Mouse (Mus musculus) 3T3-L1 (cell line): ENCODE data around the gene Dapk3.
"Not testable (repeated sequence)": the region's sequence is repeated elsewhere in the genome, so short reads cannot be mapped to it uniquely, and the experiment has no call there.

Source experiments
- DNase-seq: peaks from one replicate; pipeline ENCODE4 v3.0.0-alpha.2; 2015; ENCODE audit warnings: low read depth, low spot score

The Dapk3 gene

GRCm38 (mm10) chr10:81145778-81146177, 37.0 kb upstream of the Dapk3 start:
- DNase-seq = peak; percentile 65

DNA sequence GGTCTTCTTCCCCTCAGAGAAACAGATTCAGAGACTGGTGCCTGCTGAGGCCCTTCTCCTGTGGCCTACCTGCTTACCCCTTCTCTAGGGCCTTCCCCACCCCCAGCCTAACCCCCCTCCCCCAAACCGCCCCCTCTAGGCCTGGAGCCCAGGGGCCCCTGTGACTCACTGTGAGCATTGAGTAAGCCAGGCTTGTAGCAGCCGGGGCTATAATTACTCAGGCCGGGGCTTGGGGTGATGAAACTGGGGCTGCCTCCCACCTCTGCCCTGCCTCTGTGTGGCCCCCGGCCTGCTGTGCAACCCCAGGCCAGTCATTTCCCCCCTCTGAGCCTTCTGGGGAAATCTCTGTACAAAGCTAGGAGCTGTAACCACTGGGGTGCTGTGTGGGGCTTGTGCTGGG, 36.5 kb upstream of the Dapk3 start:
- peak; percentile 68 for DNase-seq

- no peak for DNase-seq
Measured at GRCm38 (mm10) chr10:81151261-81151660, 31.5 kb upstream of the Dapk3 start.

- no peak for DNase-seq
Measured at GRCm38 (mm10) chr10:81152609-81153008, 30.2 kb upstream of the Dapk3 start.

DNA sequence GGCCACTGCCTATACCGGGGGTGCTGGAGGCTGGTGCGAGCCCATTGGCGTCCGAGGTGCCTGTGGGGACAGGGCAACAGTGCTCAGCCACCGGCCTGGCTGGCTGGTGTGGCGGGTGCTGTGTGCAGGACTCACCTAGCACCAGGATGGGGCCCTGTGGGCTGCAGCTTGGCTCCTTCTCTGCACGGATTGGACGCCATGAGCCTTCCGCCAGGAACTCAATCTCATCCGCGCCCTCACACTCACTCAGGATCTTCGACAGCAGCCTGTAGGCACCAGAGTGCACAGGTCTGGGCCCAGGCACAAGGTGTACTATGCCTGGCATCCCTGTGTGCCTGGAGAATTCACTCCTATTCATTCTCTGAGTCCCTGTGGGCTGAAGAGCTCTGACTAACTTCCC, 28.5 kb upstream of the Dapk3 start:
- DNase-seq = no peak

DNA sequence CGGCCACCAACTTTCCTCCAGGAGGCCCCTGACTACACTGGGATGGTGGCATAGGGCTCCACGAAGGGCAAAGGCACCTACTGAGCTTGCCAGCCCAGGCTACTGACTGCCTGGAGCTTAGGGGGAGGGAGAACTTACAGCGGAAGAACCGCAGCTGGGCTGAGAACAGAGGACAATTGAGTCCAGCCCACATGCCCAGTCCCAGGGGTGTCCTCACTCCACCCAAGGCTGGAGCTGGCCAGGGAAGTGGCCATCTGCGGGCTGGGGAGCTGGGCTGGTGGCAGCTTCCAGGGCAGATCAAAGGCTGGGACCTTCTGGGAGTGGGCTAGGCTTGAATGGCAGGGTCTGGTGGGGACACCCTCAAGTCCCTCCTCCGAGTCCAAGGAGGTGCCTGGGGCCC, 28.1 kb upstream of the Dapk3 start:
- DNase-seq = no peak

- DNase-seq = no peak
Measured at GRCm38 (mm10) chr10:81161602-81162317, 21.0 kb upstream of the Dapk3 start.

- no peak for DNase-seq
Measured at GRCm38 (mm10) chr10:81162318-81162652, 20.5 kb upstream of the Dapk3 start.

DNA sequence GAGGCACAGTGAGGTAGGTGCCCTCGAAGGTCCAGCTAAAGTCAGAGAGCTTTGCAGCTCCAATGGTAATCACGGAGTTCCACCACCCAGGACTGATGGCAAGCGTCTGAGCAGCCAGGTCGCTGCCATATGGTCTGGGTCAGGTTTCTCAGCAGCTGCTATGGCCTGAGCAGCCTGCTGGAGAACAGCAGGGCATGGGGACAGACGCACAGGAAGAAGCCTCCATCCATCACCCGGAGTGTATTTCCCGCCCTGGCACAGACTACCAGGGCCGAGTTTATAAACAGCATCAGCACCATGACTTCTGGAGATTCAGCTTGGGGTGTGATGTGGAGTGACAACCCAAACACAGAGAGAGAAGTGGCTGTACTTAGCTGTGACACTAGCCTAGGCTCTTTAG, 17.7 kb upstream of the Dapk3 start:
- no peak for DNase-seq

- DNase-seq = peak; percentile 99
Measured at GRCm38 (mm10) chr10:81167200-81168086, 15.4 kb upstream of the Dapk3 start, which contains the start of gene Pias4. Gene Pias4, minus strand, starts transcription at chr10:81167923.

DNA sequence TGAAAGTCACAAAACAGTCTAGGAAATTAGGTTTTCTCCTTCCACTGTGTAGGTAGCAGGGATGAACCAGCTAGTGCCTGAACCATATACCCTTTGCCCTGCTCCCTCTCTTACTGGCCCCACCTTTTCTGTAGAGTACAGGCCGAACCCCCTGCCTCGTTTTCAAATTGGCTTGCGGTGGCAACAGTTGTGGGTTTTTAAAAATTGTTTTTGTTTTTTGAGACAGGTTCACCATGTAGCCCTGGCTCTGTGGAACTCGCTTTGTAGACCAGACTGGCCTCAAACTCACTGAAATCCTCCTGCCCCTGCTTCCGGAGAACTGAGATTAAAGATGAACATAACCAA, 14.7 kb upstream of the Dapk3 start:
- no peak for DNase-seq

- DNase-seq = peak; percentile 74
Measured at GRCm38 (mm10) chr10:81168521-81169244, 14.1 kb upstream of the Dapk3 start.

GRCm38 (mm10) chr10:81169411-81169900, 13.3 kb upstream of the Dapk3 start:
- not testable (repeated sequence) for DNase-seq

DNA sequence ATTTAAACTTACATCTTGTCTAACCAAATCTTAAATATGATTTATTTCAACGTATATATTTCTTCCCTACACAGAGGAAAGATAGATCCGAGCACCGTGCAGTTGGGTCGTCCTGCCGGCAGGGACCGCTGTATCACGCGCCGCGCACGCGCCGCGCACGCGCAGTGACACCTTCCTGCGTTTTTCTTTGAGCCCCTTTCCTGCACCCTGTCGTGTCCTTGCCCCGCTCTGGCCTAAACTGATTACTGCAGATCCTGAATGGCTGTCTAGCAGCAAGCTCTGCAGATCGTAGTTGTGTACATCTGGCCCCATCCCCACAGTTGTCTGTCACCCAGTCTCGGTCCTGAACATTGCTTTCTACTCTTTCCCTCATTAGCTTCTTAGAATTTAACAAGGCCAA, 9.7 kb upstream of the Dapk3 start:
- DNase-seq = peak; percentile 80

DNA sequence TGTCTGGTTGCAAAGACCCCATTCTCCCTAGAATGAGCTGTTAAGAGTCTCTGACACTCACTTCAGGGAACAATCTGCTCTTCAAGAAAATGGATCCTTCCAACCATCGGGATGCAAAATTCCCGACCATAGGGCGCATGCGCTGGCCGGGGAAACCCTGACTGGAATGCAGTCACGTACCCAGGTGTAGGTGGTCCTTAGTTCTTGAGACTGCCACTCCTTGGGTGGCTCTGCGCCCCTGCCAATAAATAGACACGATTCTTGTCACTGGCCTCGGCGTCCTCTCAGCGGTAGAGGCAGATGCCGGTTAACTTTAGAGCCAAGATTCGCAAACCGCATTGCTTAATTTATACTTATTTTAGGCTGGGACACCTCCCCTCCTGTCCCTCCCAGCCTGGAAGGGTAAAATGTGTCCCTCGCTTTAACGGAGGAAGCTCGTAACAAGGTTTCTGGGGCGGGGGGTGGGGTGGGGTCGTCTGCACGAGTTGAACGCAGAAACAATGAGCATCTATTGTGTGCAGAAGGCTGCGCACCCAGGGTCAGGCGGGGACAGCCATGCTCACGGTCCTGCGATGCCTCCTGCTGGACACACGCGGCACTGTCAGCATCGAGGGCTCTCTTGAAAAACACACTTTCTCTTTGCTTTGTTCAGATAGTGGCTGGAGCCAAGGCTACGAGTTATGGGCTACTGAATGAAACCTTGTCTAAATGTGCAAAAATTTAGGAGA, 8.0 kb upstream of the Dapk3 start:
- DNase-seq = peak; percentile 92

- DNase-seq = not testable (repeated sequence)
Measured at GRCm38 (mm10) chr10:81175345-81175701, 7.5 kb upstream of the Dapk3 start.

DNA sequence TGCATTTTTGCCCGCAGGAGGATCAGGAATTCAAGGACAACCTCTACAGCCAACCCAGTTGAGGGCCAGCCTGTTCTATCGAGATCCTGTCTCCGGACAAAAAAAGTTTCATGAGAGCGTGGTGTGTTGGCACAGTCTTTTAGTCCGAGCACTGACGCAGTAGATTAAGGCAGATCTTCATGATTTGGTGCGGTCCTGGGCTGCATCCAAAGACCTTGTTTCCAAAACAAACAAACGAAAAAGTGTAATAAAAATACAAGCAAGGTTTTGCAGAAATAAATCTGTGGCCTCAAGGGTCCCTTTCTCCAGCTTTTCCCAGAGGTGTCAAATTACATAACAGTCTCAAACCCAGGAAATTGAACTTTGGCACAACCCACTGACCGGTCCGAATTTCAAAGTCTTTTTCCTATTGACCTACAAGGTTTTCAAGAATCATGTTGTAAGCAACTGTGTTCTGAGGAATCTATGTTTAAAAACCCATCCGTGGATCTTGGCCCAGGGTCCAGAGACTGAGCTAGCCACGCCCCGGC, 6.8 kb upstream of the Dapk3 start:
- DNase-seq = peak; percentile 83

- peak; percentile 97 for DNase-seq
Measured at GRCm38 (mm10) chr10:81176466-81177271, 6.1 kb upstream of the Dapk3 start, which contains the start of gene Eef2. Gene Eef2, plus strand, starts transcription at chr10:81176631.

- peak; percentile 51 for DNase-seq
Measured at GRCm38 (mm10) chr10:81177491-81177925, 5.3 kb upstream of the Dapk3 start.
